Mouse (Mus musculus): ENCODE results near the gene Myo1e.

- TF ChIP-seq CTCF (conservative IDR thresholded peaks at IDR 0.05 in 1 of 2, IDR thresholded peaks at IDR 0.05 in 1 of 2; ENCODE audit: low read depth in 2 of 2, low read length in 2 of 2) (no peak), KAT2A (IDR thresholded peaks at IDR 0.05; ENCODE audit: insufficient replicate concordance, low read length) (no peak), POLR2A (IDR thresholded peaks at IDR 0.05; ENCODE audit: low read depth, low read length) (no peak), HCFC1 (IDR thresholded peaks at IDR 0.05; ENCODE audit: low read depth, low read length) (no peak), JUND (conservative IDR thresholded peaks at IDR 0.05; ENCODE audit: low read depth, low read length) (no peak), MAX (IDR thresholded peaks at IDR 0.05; ENCODE audit: low read length) (no peak), ZNF384 (IDR thresholded peaks at IDR 0.05; ENCODE audit: low read depth, low read length) (no peak), SMC3 (IDR thresholded peaks at IDR 0.05; ENCODE audit: low read depth, low read length) (no peak)
Observed at GRCm38 (mm10) chr9:70223142-70223541, 16.0 kb downstream of the Myo1e start.
